Mouse (Mus musculus) midbrain, postnatal 0 days (tissue): ENCODE data around the gene Parvg. TPM values are rescaled to one million over a fixed set of nuclear protein-coding genes. Genes with fewer than 3 reads are reported as not detected.

Source experiments
- ATAC-seq: fragments of 200-750 bp; cut with Nextera tagmentation; 2 replicates; pipeline ENCODE4 v1.8.0; 2017; ENCODE audit warnings: moderate number of reproducible peaks, mild to moderate bottlenecking, moderate TSS enrichment, moderate library complexity; ENCODE audit not compliant: low FRiP score
- DNase-seq: peaks from one replicate; pipeline ENCODE4 v3.0.0-alpha.2; 2015; ENCODE audit warnings: low spot score
- H3K27ac ChIP-seq: fragments of 300-500 bp; sonication (generic); 2 replicates; pipeline ENCODE4 v1.5.1; 2014; ENCODE audit warnings: low read depth, mild to moderate bottlenecking, low read length, mixed read lengths
- H3K27me3 ChIP-seq: fragments of 300-500 bp; sonication (generic); 2 replicates; pipeline ENCODE4 v1.6.1; 2014; ENCODE audit warnings: low read length, control low read depth, mixed read lengths; ENCODE audit not compliant: insufficient read depth
- H3K36me3 ChIP-seq: fragments of 300-500 bp; sonication (generic); 2 replicates; pipeline ENCODE4 v1.6.1; 2014; ENCODE audit warnings: low read length, control low read depth, mixed read lengths; ENCODE audit not compliant: insufficient read depth
- H3K4me1 ChIP-seq: fragments of 300-500 bp; sonication (generic); 2 replicates; pipeline ENCODE4 v1.6.1; 2014; ENCODE audit warnings: mild to moderate bottlenecking, control low read depth, antibody characterized with exemption, low read length, mixed read lengths; ENCODE audit not compliant: insufficient read depth
- H3K4me2 ChIP-seq: fragments of 300-500 bp; sonication (generic); 2 replicates; pipeline ENCODE4 v1.6.1; 2014; ENCODE audit warnings: low read depth, mild to moderate bottlenecking, low read length, mixed read lengths; ENCODE audit not compliant: poor library complexity, severe bottlenecking
- H3K4me3 ChIP-seq: fragments of 300-500 bp; sonication (generic); 2 replicates; pipeline ENCODE4 v1.5.1; 2014; ENCODE audit warnings: low read depth, mild to moderate bottlenecking, low read length, moderate library complexity
- H3K9ac ChIP-seq: fragments of 300-500 bp; sonication (generic); replicated peaks from 2 replicates; pipeline ENCODE4 v1.6.1; 2014; ENCODE audit warnings: mild to moderate bottlenecking, low read length, moderate library complexity, mixed read lengths; ENCODE audit not compliant: poor library complexity, severe bottlenecking
- H3K9me3 ChIP-seq: fragments of 300-500 bp; sonication (generic); 2 replicates; pipeline ENCODE4 v1.6.1; 2016; ENCODE audit warnings: low read length, control low read depth
- CTCF ChIP-seq: IDR thresholded peaks from 2 replicates; pipeline ENCODE4 v1.5.1; 2016; ENCODE audit warnings: antibody characterized with exemption, mild to moderate bottlenecking
- WGBS: fragments of 180-500 bp; shearing (Covaris S2); extraction: QIAGEN DNeasy Blood & Tissue Kit; methylation state at CpG from one replicate; pipeline ENCODE4 v1.1.7; 2014; 5-methylcytosine and 5-hydroxymethylcytosine counted together
- polyA plus RNA-seq: library from polyadenylated mRNA; unstranded; fragments of >200 nt; fragmentation: Nextera tagmentation; extraction: Ambion mirVana; gene quantifications from 2 replicates; pipeline ENCODE4 v1.2.1, GENCODE M21; 2015
- total RNA-seq: library from RNA; depleted of rRNA; stranded (reverse); fragments of >200 nt; gene quantifications from 2 replicates; pipeline ENCODE4 v1.2.3, GENCODE M21; 2014

Gene Parvg
- total and polyA plus RNA-seq, 2 experiments from 2014 or later = 1.7 TPM

- no peak for TF ChIP-seq CTCF
- Histone ChIP-seq H3K27me3 (no peaks in the 10 kb centered on the region), H3K4me2 (no peak overlapping the region), H3K36me3 (no peaks in the 10 kb centered on the region), H3K9ac (no peak overlapping the region), H3K9me3 (no peaks in the 10 kb centered on the region), H3K27ac (no peak overlapping the region), H3K4me3 (no peak overlapping the region), H3K4me1 (no peaks in the 10 kb centered on the region)
- ATAC-seq = no peak
- 75% methylated on average over 8 of the region's 8 CpGs for WGBS
- peak; percentile 38 for DNase-seq
These were observed 2.2 kb upstream of the Parvg start for GRCm38 (mm10) chr15:84321544-84322174.

DNA sequence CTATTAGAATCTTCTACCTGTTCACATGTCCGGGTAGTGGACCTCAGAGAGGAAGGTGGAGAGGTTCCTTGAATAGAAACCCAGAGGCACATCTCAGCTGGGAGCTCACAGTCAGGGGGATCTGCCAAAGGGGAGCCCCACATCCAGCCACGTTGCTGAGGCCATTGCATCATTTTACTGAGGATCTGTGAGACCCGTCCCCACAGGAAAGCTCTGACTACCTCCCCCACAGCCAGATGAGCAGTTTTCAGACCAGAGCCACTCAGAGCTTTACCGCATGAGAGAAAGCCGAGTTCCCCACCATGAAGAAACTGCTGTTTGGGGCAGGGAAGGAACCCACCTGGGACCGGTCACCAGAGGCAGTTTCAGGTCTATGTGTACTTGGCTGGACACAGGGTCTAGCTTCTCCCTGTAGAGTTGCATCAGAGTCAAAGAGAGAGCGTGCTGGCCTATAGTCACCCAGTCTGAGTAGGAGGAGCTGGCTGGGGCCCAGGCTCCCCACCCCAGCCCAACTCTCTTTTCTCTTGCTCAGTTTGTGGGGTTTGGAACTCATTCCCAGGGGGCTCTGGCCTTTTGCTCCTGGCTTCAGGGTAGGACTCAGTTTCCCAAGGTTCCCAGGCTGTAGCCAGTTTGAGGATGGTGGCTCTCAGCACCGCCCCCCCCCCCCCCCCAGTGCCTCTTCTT lies 1.2 kb downstream of the Parvg start:
- no peak for TF ChIP-seq CTCF
- WGBS = 74% methylated on average over 8 of the region's 8 CpGs

GRCm38 (mm10) chr15:84325736-84326135 lies 1.9 kb downstream of the Parvg start:
- no peak for DNase-seq
- ATAC-seq = no peak
- TF ChIP-seq CTCF = no peak
- Histone ChIP-seq H3K4me3 (no peak overlapping the region), H3K27ac (no peak overlapping the region), H3K9ac (no peak overlapping the region), H3K4me2 (no peak overlapping the region), H3K27me3 (no peaks in the 10 kb centered on the region), H3K4me1 (no peaks in the 10 kb centered on the region), H3K9me3 (no peaks in the 10 kb centered on the region), H3K36me3 (no peaks in the 10 kb centered on the region)
- WGBS = 54% methylated on average over 11 of the region's 12 CpGs

More for the DNA sequence above, 1.2 kb downstream of the Parvg start:
- Histone ChIP-seq H3K4me3 (no peak overlapping the region), H3K36me3 (no peaks in the 10 kb centered on the region), H3K27ac (no peak overlapping the region), H3K27me3 (no peaks in the 10 kb centered on the region), H3K4me1 (no peaks in the 10 kb centered on the region), H3K9me3 (no peaks in the 10 kb centered on the region), H3K4me2 (no peak overlapping the region), H3K9ac (no peak overlapping the region)
- no peak for DNase-seq
- no peak for ATAC-seq

DNA sequence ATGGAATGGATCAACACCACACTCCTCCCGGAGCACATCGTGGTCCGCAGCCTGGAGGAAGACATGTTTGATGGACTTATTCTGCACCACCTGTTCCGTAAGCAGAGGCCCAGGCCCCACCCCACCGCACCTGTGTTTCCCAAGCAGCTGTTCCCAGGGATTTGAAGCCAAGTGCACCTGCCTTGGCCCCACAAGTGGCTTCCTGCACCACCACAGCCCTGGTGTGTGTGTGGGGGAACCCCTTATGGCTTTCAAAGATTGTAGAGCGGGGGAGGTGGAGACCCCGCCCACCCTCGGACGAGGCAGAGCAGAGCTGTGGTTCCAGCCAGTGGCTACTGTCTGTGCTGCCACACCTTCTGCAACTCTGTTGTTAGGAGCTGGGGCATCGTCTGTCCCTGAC lies 5.0 kb downstream of the Parvg start:
- DNase-seq (no peak), ATAC-seq (no peak)
- no peak overlapping the region for H3K4me3 ChIP-seq
- 84% methylated on average over 10 of the region's 10 CpGs for WGBS
- H3K9me3 ChIP-seq = no peaks in the 10 kb centered on the region
- H3K4me2 ChIP-seq = no peak overlapping the region
- no peak for TF ChIP-seq CTCF
- no peak overlapping the region for H3K9ac ChIP-seq
- H3K36me3 ChIP-seq = no peaks in the 10 kb centered on the region
- H3K4me1 ChIP-seq = no peaks in the 10 kb centered on the region
- H3K27me3 ChIP-seq = no peaks in the 10 kb centered on the region
- no peak overlapping the region for H3K27ac ChIP-seq

GRCm38 (mm10) chr15:84329940-84330339 lies 6.1 kb downstream of the Parvg start:
- H3K9ac ChIP-seq = no peak overlapping the region
- ATAC-seq (no peak), DNase-seq (no peak)
- no peaks in the 10 kb centered on the region for H3K4me1 ChIP-seq
- H3K4me3 ChIP-seq = no peak overlapping the region
- no peaks in the 10 kb centered on the region for H3K27me3 ChIP-seq
- 89% methylated on average over 8 of the region's 8 CpGs for WGBS
- no peak for TF ChIP-seq CTCF
- no peak overlapping the region for H3K4me2 ChIP-seq
- H3K9me3 ChIP-seq = no peaks in the 10 kb centered on the region
- H3K27ac ChIP-seq = no peak overlapping the region
- H3K36me3 ChIP-seq = no peaks in the 10 kb centered on the region

DNA sequence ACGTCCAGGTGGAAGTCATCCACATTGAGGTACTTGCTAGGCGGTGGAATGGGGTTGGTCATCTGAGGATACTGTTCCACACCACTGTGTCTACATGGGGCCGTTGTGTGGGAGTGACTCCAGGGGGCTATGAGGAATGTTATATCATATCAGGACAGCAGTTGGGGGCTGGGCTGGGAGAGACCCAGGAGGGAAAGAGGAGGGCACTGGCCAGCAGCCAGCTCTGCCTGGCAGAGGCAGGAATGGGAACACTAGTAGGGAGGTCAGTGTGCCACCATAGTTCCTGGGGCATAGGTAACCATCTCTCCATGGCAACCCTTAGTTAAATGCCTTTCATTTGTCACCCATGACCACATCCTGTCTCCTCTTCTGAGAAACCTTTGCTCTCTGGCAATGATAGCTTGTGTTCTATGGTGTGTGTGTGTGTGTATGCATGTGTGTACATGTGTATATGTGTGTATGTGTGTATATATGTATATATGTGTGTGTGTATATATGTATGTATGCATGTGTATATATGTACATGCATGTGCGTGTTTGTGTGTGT lies 7.3 kb downstream of the Parvg start:
- TF ChIP-seq CTCF = no peak
- Histone ChIP-seq H3K4me2 (no peak overlapping the region), H3K4me1 (no peaks in the 10 kb centered on the region), H3K4me3 (no peak overlapping the region), H3K9ac (no peak overlapping the region), H3K36me3 (no peaks in the 10 kb centered on the region), H3K27me3 (no peaks in the 10 kb centered on the region), H3K9me3 (no peaks in the 10 kb centered on the region), H3K27ac (no peak overlapping the region)
- no peak for ATAC-seq
- WGBS = 87% methylated on average over 4 of the region's 4 CpGs
- no peak for DNase-seq
